Mouse (Mus musculus): Measurements from ENCODE around the gene Adamts2.

Gene Adamts2

GRCm38 (mm10) chr11:50850989-50851601, 249.2 kb downstream of the Adamts2 start:
- DNase-seq: peak; percentile 19 to 44

All from spleen, adult 18-20 months (tissue).